Mouse (Mus musculus): ENCODE results near the gene Hoxc11. TPM values are rescaled to one million over a fixed set of nuclear protein-coding genes. Genes with fewer than 3 reads are reported as not detected.

Hoxc11 gene
- polyA plus RNA-seq, 1 experiment from 2014 or later = not detected

DNA sequence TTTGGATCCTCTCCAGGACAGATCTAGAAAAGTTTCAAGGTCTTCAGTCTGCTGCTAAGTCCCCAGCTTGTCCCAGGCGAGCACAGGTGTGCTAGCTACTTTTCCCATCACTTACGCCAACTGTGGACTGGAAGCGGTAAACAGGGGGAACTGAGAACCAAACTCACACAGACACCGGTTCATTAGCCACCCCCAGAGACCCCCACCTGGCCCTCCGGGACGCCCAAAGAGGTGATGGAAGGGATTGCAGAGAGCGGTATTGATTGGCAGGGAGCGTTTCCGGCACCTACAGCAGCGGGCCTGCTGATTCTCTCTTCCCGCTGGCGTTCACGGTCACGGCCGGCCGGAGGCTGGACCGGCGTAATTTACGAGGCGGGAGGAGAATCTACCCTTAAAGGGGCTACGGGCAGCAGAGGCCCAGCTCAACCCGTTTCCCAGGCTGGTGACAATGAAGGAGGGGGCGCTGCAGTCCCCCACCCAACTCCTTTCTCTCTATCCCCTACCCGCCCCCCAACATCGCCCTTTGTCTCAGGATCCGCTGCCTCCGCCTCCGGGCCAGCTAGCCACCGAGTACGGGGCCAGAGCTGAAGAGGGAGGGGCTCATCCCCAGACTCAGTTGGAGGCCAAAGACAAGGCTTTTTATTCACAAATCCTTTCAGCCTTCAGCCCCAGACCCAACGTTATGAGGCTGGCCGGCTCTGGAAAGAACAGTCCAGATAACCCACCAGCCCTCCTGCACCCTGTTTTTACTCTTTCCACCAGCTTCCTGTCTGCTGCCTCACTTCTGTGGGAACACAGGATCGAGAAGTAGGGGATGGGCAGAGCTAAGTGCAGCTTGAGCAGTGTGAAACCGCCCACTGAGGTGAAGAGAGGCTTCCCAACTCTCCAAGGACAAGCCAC lies 14.7 kb upstream of the Hoxc11 start:
- Histone ChIP-seq H3K4me2 (no peak overlapping the region), H3K9me3 (ENCODE audit: low read depth, low read length) (no peaks in the 10 kb centered on the region), H3K27ac (ENCODE audit: low read depth) (no peak overlapping the region), H3K9ac (no peak overlapping the region), H3K4me3 (ENCODE audit: low read depth, low read length) (no peak overlapping the region), H3K27me3 (ENCODE audit: insufficient read depth, low read length) (peaks cover 100% of the 10 kb centered on the region), H3K36me3 (ENCODE audit: insufficient read depth) (no peaks in the 10 kb centered on the region), H3K4me1 (ENCODE audit: insufficient read depth) (no peaks in the 10 kb centered on the region)
- ATAC-seq (ENCODE audit: insufficient read depth) = no peak
- DNase-seq = no peak
- WGBS = 2% methylated on average over 33 of the region's 34 CpGs
- TF ChIP-seq CTCF (IDR thresholded peaks at IDR 0.05; ENCODE audit: low read depth) = no peak

GRCm38 (mm10) chr15:102942739-102943467 lies 11.3 kb upstream of the Hoxc11 start:
- Histone ChIP-seq H3K4me1 (ENCODE audit: insufficient read depth) (no peaks in the 10 kb centered on the region), H3K9ac (no peak overlapping the region; the same call in 1 of the 2 replicates), H3K4me2 (peak overlapping the region; percentile 39; the same call in 1 of the 2 replicates), H3K36me3 (ENCODE audit: insufficient read depth) (no peaks in the 10 kb centered on the region), H3K9me3 (ENCODE audit: low read depth, low read length) (no peaks in the 10 kb centered on the region), H3K27ac (ENCODE audit: low read depth) (no peak overlapping the region), H3K4me3 (ENCODE audit: low read depth, low read length) (0 out of 2 replicates have a peak overlapping the region, but pooled peaks have one; percentile 9), H3K27me3 (ENCODE audit: insufficient read depth, low read length) (peaks cover 100% of the 10 kb centered on the region)
- ATAC-seq (ENCODE audit: insufficient read depth) (no peak), DNase-seq (no peak)
- TF ChIP-seq CTCF (IDR thresholded peaks at IDR 0.05; ENCODE audit: low read depth) = peak; percentile 48
- WGBS = 0% methylated on average over 53 of the region's 53 CpGs

DNA sequence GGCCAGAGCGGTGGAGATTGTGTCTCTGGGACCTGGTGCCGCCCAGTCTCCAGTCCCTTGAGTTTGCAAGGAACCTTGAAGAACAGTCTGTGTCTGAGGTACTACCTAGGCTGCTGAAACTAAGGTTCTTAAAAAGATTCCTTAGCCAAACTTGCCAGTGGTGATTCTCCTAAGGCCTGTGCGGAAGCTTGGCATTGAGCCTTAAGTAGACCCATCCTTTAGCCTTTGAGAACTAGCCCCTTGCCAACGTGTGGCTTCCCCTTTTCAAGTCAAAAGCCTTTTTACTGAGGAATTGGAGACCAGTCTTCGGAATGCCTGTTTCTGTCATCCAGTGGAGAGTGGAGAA lies 10.8 kb upstream of the Hoxc11 start:
- Histone ChIP-seq H3K27me3 (ENCODE audit: insufficient read depth, low read length) (peaks cover 100% of the 10 kb centered on the region), H3K4me2 (no peak overlapping the region), H3K9ac (no peak overlapping the region), H3K36me3 (ENCODE audit: insufficient read depth) (no peaks in the 10 kb centered on the region), H3K9me3 (ENCODE audit: low read depth, low read length) (no peaks in the 10 kb centered on the region), H3K4me3 (ENCODE audit: low read depth, low read length) (no peak overlapping the region), H3K4me1 (ENCODE audit: insufficient read depth) (no peaks in the 10 kb centered on the region), H3K27ac (ENCODE audit: low read depth) (no peak overlapping the region)
- no peak for TF ChIP-seq CTCF (IDR thresholded peaks at IDR 0.05; ENCODE audit: low read depth)
- WGBS = 2% methylated on average over 5 of the region's 5 CpGs
- ATAC-seq (ENCODE audit: insufficient read depth) (no peak), DNase-seq (no peak)

DNA sequence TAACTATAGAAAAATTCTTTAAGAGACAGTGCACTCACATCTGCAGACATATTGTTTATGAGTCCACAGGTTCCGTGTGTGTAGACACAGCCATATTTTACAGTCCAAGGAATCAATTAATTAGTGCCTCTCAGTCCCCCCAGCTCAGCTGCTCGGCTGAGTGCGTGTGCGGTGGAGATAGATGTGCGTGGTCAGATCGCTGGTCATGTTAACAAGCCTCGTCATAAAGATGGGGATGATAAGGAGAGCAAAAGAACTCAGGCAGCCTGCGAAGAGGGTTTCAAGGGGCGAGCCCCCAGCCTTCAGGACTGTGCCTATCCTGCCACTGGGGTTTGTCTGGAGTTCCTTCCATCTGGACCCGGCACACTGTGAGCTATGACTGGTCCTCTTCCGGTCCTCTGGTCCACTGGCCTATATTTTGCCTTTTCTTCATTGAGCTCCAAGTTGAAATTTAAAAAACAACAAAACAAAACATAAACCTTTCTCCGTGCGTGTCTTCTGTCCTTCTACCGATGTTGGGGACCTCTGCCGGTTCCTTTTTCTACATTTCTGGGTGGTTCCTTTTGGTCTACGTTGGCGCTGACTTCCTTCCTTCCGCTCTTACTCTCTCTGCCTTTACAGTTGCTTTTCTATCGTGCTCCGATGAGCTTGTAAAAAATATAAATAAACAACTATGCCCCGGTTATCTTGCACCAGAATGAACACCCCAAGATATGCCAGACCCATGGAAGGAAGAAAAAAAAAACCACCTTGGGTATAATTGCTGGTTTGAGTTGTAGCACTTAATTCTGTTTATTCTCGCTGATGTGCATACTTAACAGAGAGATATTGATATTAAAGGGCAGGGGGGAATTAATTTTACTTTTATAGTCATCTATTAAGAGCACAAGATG lies 8.8 kb upstream of the Hoxc11 start:
- WGBS = 14% methylated on average over 22 of the region's 22 CpGs
- no peak for TF ChIP-seq CTCF (IDR thresholded peaks at IDR 0.05; ENCODE audit: low read depth)
- peaks cover 100% of the 10 kb centered on the region for H3K27me3 ChIP-seq (ENCODE audit: insufficient read depth, low read length)
- H3K4me3 ChIP-seq (ENCODE audit: low read depth, low read length) = no peak overlapping the region
- H3K4me2 ChIP-seq = no peak overlapping the region
- no peak overlapping the region for H3K9ac ChIP-seq
- ATAC-seq (ENCODE audit: insufficient read depth) (no peak), DNase-seq (no peak)
- H3K27ac ChIP-seq (ENCODE audit: low read depth) = no peak overlapping the region
- H3K9me3 ChIP-seq (ENCODE audit: low read depth, low read length) = no peaks in the 10 kb centered on the region
- no peaks in the 10 kb centered on the region for H3K36me3 ChIP-seq (ENCODE audit: insufficient read depth)
- H3K4me1 ChIP-seq (ENCODE audit: insufficient read depth) = no peaks in the 10 kb centered on the region

DNA sequence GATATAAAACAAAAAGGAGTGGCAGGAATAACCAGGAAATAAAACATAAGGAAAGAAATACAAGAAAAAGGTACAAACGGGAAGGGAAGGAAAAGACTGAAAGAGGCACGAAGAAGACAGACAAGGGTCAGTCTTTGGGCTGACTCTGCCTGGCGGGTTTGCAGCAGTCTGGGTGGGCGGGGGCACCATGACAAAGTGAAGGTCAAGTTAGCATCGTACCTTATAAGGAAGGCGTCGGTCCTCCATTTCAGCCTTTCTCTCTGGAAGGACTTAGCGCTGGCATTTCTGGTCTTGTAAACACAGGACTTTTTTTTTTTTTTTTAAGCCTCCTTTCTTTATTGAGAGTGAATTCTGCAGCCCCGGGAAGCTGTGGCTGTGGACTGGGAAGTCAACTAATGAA lies 7.0 kb upstream of the Hoxc11 start:
- Histone ChIP-seq H3K9ac (no peak overlapping the region), H3K27me3 (ENCODE audit: insufficient read depth, low read length) (peaks cover 100% of the 10 kb centered on the region), H3K36me3 (ENCODE audit: insufficient read depth) (no peaks in the 10 kb centered on the region), H3K4me1 (ENCODE audit: insufficient read depth) (no peaks in the 10 kb centered on the region), H3K27ac (ENCODE audit: low read depth) (no peak overlapping the region), H3K9me3 (ENCODE audit: low read depth, low read length) (no peaks in the 10 kb centered on the region), H3K4me2 (no peak overlapping the region), H3K4me3 (ENCODE audit: low read depth, low read length) (no peak overlapping the region)
- ATAC-seq (ENCODE audit: insufficient read depth) (no peak), DNase-seq (no peak)
- 2% methylated on average over 9 of the region's 9 CpGs for WGBS
- no peak for TF ChIP-seq CTCF (IDR thresholded peaks at IDR 0.05; ENCODE audit: low read depth)

DNA sequence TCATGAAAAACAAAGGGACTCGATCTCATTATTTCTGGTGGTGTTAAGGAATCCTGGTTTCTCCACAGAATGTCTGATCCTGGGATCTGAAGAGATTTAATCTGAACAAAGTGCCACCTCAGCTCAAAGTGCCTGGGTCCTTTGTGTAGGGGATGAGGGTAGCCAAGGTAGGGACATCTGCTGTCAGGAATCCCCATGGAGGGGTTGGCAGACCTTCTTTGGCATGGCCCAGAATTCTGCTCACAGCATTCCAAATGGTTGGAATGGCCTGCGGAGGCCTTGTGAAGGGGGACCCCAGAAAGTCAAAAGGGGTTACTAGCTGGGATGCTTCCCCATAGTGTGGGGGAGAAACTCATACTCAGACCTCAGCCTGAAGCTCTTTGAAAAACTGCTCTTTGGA lies 5.4 kb upstream of the Hoxc11 start:
- DNase-seq (no peak), ATAC-seq (ENCODE audit: insufficient read depth) (no peak)
- TF ChIP-seq CTCF (IDR thresholded peaks at IDR 0.05; ENCODE audit: low read depth) = no peak
- peaks cover 100% of the 10 kb centered on the region for H3K27me3 ChIP-seq (ENCODE audit: insufficient read depth, low read length)
- 14% methylated on average over 2 of the region's 2 CpGs for WGBS
- no peaks in the 10 kb centered on the region for H3K4me1 ChIP-seq (ENCODE audit: insufficient read depth)
- H3K27ac ChIP-seq (ENCODE audit: low read depth) = no peak overlapping the region
- no peak overlapping the region for H3K4me2 ChIP-seq
- no peak overlapping the region for H3K4me3 ChIP-seq (ENCODE audit: low read depth, low read length)
- no peaks in the 10 kb centered on the region for H3K9me3 ChIP-seq (ENCODE audit: low read depth, low read length)
- H3K9ac ChIP-seq = no peak overlapping the region
- no peaks in the 10 kb centered on the region for H3K36me3 ChIP-seq (ENCODE audit: insufficient read depth)
